Mouse (Mus musculus): ENCODE data around the gene Adcy5.

DNA sequence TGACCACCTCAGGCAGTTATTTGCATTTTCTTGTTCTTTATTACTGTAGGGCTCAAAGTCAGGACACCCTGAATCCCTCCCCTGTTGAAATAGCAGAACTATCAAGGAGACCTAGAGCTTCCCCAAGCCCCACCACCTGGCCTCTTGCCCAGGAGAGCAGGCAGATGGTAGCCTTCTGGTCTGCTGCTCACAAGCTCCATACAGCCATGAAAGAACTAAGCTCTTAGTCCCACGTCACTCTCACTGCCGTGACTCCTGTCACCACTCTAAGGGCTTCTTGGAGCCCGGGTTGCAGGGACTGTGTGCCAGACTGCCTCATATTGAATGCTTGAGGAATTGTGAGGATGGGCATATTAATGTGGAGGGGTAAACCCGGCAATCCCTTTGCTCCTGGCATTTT, 69.3 kb downstream of the Adcy5 start:
- TF ChIP-seq CTCF (IDR thresholded peaks at IDR 0.05; ENCODE audit: control insufficient read depth, insufficient read depth, insufficient replicate concordance, low read depth, low read length) (no peak), POLR2A (IDR thresholded peaks at IDR 0.05; ENCODE audit: control insufficient read depth, low read depth, low read length) (no peak)
